Mouse (Mus musculus): ENCODE data around the gene Ntn5. TPM values are rescaled to one million over a fixed set of nuclear protein-coding genes. Genes with fewer than 3 reads are reported as not detected.
A peak's percentile ranks its signal among the peaks of the same experiment; 100 is the strongest.

Ntn5 gene
- polyA plus RNA-seq (2014; fragmentation: Nextera tagmentation; extraction: Ambion mirVana) = 0.28 and 0.30 TPM in 2 replicates

DNA sequence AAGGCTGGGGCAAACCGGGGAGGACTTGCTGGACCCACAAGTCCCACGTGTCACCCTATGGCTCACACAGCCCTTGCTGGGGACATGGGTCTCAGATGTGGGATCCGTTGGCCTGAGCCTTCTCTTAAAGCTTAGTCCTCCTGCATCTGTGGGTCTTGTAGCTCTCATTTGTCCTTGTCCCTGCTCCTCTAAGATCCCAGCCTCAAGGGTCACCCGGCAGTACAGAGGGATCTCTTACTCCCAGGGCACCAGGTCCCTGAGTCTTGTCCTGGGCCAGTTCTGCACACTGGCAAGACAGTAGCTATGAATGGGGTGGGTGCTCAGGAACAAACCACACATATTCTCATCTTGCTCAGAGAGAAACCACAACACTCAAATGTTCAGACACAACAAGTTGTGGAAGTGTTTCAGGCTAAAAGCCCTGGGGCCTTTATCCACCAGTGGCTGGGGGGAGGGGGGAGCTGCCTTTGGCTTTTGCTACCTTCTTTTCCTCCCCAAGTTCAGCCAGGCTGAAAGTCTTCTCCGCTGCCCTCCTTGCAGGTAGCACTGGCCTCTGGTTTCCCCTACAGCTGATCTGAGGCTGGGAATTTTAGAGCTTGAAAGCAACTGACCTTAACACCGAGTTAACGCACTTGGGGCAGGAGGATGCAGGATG, at the start of gene Ntn5:
Gene Ntn5, plus strand, starts transcription at position 627 of the 655 bp plus-strand sequence.
- H3K27ac ChIP-seq (ENCODE audit: low read depth) = no peak within 1 kb of the TSS
- no peak for TF ChIP-seq CTCF (IDR thresholded peaks at IDR 0.05; ENCODE audit: low read depth)

DNA sequence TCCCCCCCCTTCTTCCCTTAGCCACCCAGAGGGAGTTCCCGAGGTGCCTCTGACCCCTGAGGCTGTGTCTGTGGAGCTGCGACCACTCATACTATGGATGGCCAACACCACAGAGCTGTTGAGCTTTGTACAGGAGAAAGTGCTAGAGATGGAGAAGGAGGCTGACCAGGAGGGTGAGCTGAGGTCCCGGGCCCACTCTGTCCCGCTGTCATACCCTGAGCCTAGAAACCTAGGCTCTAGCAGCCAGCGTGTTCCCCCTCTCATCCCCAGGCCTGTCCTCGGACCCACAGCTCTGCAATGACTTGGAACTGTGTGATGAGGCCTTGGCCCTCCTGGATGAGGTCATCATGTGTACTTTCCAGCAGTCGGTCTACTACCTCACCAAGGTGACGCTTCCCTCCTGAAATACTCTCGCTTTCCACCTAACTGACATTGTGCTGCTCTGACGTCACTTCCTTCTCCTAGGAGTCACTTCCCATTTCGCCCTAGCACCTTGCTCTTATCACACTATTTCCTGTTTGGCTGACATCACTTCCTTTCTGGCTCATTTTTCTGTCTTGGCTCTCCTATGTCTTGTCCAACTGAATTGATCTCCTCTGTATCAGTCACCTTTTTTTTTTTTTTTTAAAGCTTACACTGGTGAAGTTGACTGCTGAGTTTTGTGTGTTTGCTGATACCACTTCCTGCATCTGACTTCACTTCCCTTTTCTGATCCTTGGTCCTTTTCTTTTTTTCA, 48.7 kb upstream of the Ntn5 start:
- H3K9me3 ChIP-seq (ENCODE audit: low read depth, low read length) = no peaks in the 10 kb centered on the region
- TF ChIP-seq CTCF (IDR thresholded peaks at IDR 0.05; ENCODE audit: low read depth) = no peak

More for the DNA sequence above, at the start of gene Ntn5:
- peaks cover 7% of the 10 kb centered on the region; the same call in 1 of the 2 replicates for H3K4me1 ChIP-seq (ENCODE audit: insufficient read depth)
- H3K9ac ChIP-seq = no peak within 1 kb of the TSS; the same call in 1 of the 2 replicates
- H3K4me2 ChIP-seq = no peak within 1 kb of the TSS
- ATAC-seq (ENCODE audit: insufficient read depth) (no peak), DNase-seq (no peak)
- H3K27me3 ChIP-seq (ENCODE audit: insufficient read depth, low read length) = no peaks in the 10 kb centered on the region
- no peaks in the 10 kb centered on the region for H3K9me3 ChIP-seq (ENCODE audit: low read depth, low read length)
- no peak within 1 kb of the TSS for H3K4me3 ChIP-seq (ENCODE audit: low read depth, low read length)
- WGBS = 72% methylated on average over 7 of the region's 7 CpGs
- H3K36me3 ChIP-seq (ENCODE audit: insufficient read depth) = no peaks in the 10 kb centered on the region

DNA sequence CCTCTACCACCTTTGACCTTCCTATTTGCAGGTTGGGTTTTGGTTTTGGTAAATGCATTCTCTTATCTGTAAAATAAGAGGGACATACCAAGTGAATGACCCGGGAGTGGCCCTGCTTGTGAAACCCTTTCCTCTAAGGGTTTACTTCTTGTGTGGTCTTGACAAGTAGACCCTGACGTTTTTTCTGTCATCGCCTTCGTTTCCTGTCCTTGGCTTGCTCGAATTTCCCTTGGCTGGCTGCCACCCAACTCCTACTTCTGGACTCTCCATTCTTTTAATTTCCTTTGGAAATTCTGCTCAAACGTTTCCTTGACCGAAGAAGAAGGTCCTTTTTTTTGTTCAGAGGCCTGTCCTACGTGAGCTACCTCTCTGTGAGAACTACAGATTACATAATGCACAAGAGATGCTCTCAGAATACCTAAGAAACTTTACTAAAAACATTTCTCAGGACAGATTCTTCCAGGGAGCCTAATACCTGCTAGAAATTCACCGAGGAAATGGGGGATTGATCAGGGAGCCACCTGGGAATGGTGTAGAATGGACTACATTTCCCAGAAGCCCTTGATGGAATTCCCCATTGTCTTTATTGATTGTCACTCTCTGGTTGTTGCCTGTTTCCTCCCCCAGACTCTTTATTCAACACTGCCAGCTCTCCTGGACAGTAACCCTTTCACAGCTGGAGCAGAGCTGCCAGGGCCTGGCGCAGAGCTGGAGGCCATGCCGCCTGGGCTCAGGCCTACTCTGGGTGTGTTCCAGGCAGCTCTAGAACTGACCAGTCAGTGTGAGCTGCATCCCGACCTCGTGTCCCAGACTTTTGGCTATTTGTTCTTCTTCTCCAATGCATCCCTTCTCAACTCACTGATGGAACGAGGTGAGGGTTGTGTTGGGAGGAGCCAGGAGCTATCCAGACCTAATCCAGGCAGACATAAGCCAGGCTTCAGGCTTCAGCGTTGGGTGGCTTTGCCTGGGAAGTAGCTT, 47.8 kb upstream of the Ntn5 start:
- ATAC-seq (ENCODE audit: insufficient read depth) = 0 out of 2 replicates have a peak, but pooled peaks have one; percentile 15
- peak; percentile 91 for DNase-seq
- peaks cover 27% of the 10 kb centered on the region for H3K4me1 ChIP-seq (ENCODE audit: insufficient read depth)

More for the DNA sequence above, 48.7 kb upstream of the Ntn5 start:
- ATAC-seq (ENCODE audit: insufficient read depth) = no peak
- no peaks in the 10 kb centered on the region for H3K27me3 ChIP-seq (ENCODE audit: insufficient read depth, low read length)
- peaks cover 14% of the 10 kb centered on the region; the same call in 1 of the 2 replicates for H3K36me3 ChIP-seq (ENCODE audit: insufficient read depth)
- H3K4me1 ChIP-seq (ENCODE audit: insufficient read depth) = peaks cover 21% of the 10 kb centered on the region
- H3K4me2 ChIP-seq = no peak overlapping the region
- H3K9ac ChIP-seq = no peak overlapping the region
- 75% methylated on average over 11 of the region's 11 CpGs for WGBS
- no peak overlapping the region for H3K4me3 ChIP-seq (ENCODE audit: low read depth, low read length)
- H3K27ac ChIP-seq (ENCODE audit: low read depth) = peak overlapping the region; percentile 79
- peak; percentile 67 for DNase-seq

DNA sequence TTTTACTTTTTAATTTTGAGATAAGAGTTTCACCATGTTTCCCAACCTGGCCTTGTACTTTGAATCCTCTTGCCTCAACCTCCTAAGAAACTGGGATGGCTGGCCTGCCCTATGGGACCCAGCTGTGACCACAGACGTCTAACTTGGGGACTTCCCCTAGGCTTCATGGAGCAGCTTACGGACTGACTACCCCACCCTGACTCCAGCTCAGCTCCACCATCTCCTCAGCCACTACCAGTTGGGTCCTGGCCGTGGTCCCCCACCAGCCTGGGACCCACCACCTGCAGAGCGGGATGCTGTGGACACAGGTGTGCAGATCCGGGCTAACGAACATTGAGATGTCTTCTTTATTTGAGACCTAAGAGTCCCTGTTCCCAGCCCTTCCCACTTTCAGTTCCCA, 46.1 kb upstream of the Ntn5 start:
- Histone ChIP-seq H3K27me3 (ENCODE audit: insufficient read depth, low read length) (no peaks in the 10 kb centered on the region), H3K4me1 (ENCODE audit: insufficient read depth) (peaks cover 34% of the 10 kb centered on the region), H3K27ac (ENCODE audit: low read depth) (no peak overlapping the region), H3K4me3 (ENCODE audit: low read depth, low read length) (peak overlapping the region; percentile 31; the same call in 1 of the 2 replicates), H3K9me3 (ENCODE audit: low read depth, low read length) (no peaks in the 10 kb centered on the region), H3K9ac (no peak overlapping the region), H3K36me3 (ENCODE audit: insufficient read depth) (peaks cover 14% of the 10 kb centered on the region; the same call in 1 of the 2 replicates), H3K4me2 (peak overlapping the region; percentile 62)
- ATAC-seq (ENCODE audit: insufficient read depth) (no peak), DNase-seq (no peak)
- no peak for TF ChIP-seq CTCF (IDR thresholded peaks at IDR 0.05; ENCODE audit: low read depth)
- WGBS = 91% methylated on average over 6 of the region's 6 CpGs

More for the DNA sequence above, 47.8 kb upstream of the Ntn5 start:
- H3K27ac ChIP-seq (ENCODE audit: low read depth) = peak overlapping the region; percentile 79; the same call in 1 of the 2 replicates
- no peaks in the 10 kb centered on the region for H3K27me3 ChIP-seq (ENCODE audit: insufficient read depth, low read length)
- no peaks in the 10 kb centered on the region for H3K9me3 ChIP-seq (ENCODE audit: low read depth, low read length)
- no peak overlapping the region for H3K4me3 ChIP-seq (ENCODE audit: low read depth, low read length)
- 49% methylated on average over 15 of the region's 15 CpGs for WGBS
- TF ChIP-seq CTCF (IDR thresholded peaks at IDR 0.05; ENCODE audit: low read depth) = no peak
- peaks cover 14% of the 10 kb centered on the region; the same call in 1 of the 2 replicates for H3K36me3 ChIP-seq (ENCODE audit: insufficient read depth)
- peak overlapping the region; percentile 3; the same call in 1 of the 2 replicates for H3K4me2 ChIP-seq
- no peak overlapping the region for H3K9ac ChIP-seq

DNA sequence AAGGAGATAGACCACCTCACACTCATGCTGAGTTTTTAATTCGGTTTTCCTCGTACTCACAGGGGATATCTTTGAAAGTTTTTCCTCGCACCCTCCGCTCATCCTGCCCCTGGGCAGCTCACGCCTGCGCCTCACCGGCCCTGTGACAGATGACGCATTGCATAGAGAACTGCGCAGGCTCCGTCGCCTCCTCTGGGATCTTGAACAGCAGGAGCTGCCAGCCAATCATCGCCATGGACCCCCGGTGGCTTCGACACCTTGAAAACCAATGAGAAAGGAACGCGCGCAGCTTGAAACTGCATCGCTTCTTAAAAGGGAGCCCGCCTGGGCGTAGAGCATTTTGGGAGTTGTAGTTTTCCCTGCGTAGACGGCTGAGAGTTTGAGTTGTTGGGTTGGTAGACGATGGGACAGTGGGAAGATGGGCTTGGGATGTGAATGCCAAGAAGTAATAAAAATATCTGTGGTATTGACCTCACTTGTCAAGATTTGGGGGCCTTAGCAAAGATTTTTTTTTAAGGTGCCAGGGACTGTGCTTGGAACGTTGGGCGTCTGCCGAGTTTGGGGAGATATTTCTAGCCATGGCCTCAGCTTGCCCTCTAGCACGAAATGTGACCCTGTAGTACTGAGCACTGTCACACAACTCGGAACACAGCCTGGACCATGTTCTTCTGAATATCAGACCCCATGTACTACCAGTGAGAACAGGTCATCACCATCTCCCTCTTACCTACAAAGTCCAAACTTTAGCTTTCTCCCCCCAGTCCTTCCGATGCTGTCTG, 45.0 kb upstream of the Ntn5 start:
- Histone ChIP-seq H3K9ac (no peak overlapping the region), H3K27me3 (ENCODE audit: insufficient read depth, low read length) (no peaks in the 10 kb centered on the region), H3K27ac (ENCODE audit: low read depth) (no peak overlapping the region), H3K36me3 (ENCODE audit: insufficient read depth) (peaks cover 14% of the 10 kb centered on the region; the same call in 1 of the 2 replicates), H3K9me3 (ENCODE audit: low read depth, low read length) (no peaks in the 10 kb centered on the region), H3K4me1 (ENCODE audit: insufficient read depth) (peaks cover 36% of the 10 kb centered on the region), H3K4me2 (peak overlapping the region; percentile 62), H3K4me3 (ENCODE audit: low read depth, low read length) (peak overlapping the region; percentile 31)
- DNase-seq = peak; percentile 99
- 20% methylated on average over 29 of the region's 29 CpGs for WGBS
- TF ChIP-seq CTCF (IDR thresholded peaks at IDR 0.05; ENCODE audit: low read depth) = no peak
- peak; percentile 82 for ATAC-seq (ENCODE audit: insufficient read depth)

DNA sequence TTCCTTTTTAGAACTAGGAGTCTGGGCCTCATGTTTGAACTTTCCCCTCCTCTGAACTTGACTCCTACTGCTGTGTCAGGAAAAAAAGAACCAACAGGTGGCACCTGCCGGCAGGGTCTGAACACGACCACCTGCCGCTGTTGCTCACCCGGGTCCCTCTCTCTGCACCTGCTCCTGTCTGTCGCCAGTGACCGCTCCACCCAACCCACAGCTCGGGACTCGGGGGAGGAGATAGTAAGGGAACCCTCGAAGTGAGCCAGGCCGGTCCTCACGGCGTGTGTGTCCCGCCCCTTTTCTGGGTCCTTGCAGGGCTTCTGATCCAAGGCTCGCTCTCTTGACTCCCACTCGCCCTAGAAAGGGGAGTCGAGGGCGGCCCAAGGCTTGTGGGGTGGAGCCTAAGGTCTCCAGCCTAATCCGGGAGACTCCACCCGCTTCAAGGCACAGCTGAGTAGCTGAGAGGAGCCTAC, 44.2 kb upstream of the Ntn5 start, which contains the start of gene Mamstr:
Gene Mamstr, plus strand, starts transcription at position 417 of the 467 bp plus-strand sequence.
- Histone ChIP-seq H3K27me3 (ENCODE audit: insufficient read depth, low read length) (no peaks in the 10 kb centered on the region), H3K4me2 (peak within 1 kb of the TSS; percentile 62), H3K4me1 (ENCODE audit: insufficient read depth) (peaks cover 36% of the 10 kb centered on the region), H3K9me3 (ENCODE audit: low read depth, low read length) (no peaks in the 10 kb centered on the region), H3K36me3 (ENCODE audit: insufficient read depth) (peaks cover 14% of the 10 kb centered on the region; the same call in 1 of the 2 replicates), H3K27ac (ENCODE audit: low read depth) (peak within 1 kb of the TSS; percentile 12; the same call in 1 of the 2 replicates), H3K4me3 (ENCODE audit: low read depth, low read length) (no peak within 1 kb of the TSS), H3K9ac (no peak within 1 kb of the TSS)
- DNase-seq = peak; percentile 40
- ATAC-seq (ENCODE audit: insufficient read depth) = no peak
- 19% methylated on average over 19 of the region's 19 CpGs for WGBS
- TF ChIP-seq CTCF (IDR thresholded peaks at IDR 0.05; ENCODE audit: low read depth) = no peak
